Mouse (Mus musculus) lung, adult 2 months (tissue): Measurements from ENCODE around the gene Ngb. TPM values are rescaled to one million over a fixed set of nuclear protein-coding genes. Genes with fewer than 3 reads are reported as not detected.

ENCODE experiments used
- DNase-seq: peaks from one replicate; pipeline ENCODE4 v3.0.0; 2022
- H3K4me1 ChIP-seq: fragments of 200-500 bp; 2 replicates; pipeline ENCODE4 v1.6.1; 2011; ENCODE audit warnings: low read length; ENCODE audit not compliant: control insufficient read depth, insufficient read depth
- H3K4me3 ChIP-seq: fragments of 200-500 bp; replicated peaks from 2 replicates; pipeline ENCODE3; 2011; ENCODE audit warnings: low read depth, mild to moderate bottlenecking, control low read depth, low read length; ENCODE audit errors: extremely low read depth
- CTCF ChIP-seq: fragments of 200-500 bp; IDR thresholded peaks from 2 replicates; pipeline ENCODE4 v1.5.1; 2011; ENCODE audit warnings: mild to moderate bottlenecking, low read length, control low read depth; ENCODE audit not compliant: insufficient read depth
- POLR2A ChIP-seq: fragments of 200-500 bp; IDR thresholded peaks from 2 replicates; pipeline ENCODE4 v1.6.1; 2011; ENCODE audit warnings: low read depth, mild to moderate bottlenecking, control low read depth, low read length, borderline replicate concordance; ENCODE audit errors: extremely low read depth
- WGBS: fragments of 180-500 bp; shearing (Covaris S2); methylation state at CpG from one replicate; pipeline ENCODE4 v1.1.7; 2018; 5-methylcytosine and 5-hydroxymethylcytosine counted together
- polyA plus RNA-seq: library from polyadenylated mRNA; depleted of rRNA; stranded (reverse); fragments of >200 nt; gene quantifications from 2 replicates; pipeline ENCODE4 v1.2.3, GENCODE M21; 2012; rRNA removed

Gene Ngb
- polyA plus RNA-seq: 4.8 and 7.8 TPM in 2 replicates

DNA sequence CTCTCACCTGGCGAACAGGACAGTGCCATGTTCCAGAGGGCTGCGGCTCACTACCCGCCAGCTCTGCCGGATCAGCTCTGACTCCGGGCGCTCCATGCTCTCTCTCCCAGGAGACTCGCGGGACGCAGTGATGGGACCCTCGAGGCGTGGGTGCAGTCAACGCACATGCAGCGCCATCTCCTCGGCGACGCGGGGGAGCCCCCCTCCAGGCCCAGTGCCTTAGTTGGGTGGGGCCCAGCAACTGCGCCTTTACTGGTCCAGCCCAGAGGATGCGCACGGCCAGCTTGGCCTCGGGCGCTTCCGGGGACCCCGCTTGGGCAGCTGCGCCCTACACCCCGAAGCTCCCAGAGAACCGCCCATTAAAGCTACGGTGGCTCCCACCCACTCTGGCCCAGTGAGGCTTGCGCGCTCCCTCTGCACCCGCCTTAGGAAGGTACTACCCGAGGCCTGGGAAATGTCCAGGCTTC is at the start of gene Ngb:
Ngb (minus strand) TSS at position 375 of the 467 bp plus-strand sequence.
- WGBS: 7% methylated on average over 32 of the region's 32 CpGs
- no peak for TF ChIP-seq POLR2A
- TF ChIP-seq CTCF: no peak

DNA sequence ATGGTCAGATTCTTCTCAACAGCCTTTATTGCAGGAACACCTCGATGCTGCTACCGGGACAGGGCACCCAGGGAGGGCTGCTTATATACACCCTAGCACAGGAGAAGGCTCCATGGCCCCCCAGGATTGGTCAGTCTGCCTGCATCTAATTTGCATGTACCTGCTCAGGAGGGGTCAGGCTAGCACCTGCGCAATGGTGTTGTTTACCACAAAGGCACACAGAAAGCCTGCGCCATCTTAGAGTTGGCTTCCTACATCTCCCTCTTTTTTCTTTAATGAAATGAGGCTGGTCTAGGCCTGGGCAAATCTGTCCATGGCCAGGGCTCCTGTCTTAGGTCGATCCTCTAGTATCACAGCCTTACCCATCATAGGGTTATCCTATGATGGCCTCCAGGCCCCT is 47.1 kb upstream of the Ngb start:
- TF ChIP-seq POLR2A (no peak), CTCF (no peak)
- WGBS: over 99% methylated on average over 5 of the region's 5 CpGs
- no peak for DNase-seq
- Histone ChIP-seq H3K4me1 (no peaks in the 10 kb centered on the region), H3K4me3 (no peak overlapping the region)

More for the DNA sequence above, at the start of gene Ngb:
- H3K4me1 ChIP-seq: no peaks in the 10 kb centered on the region; the same call in 1 of the 2 replicates
- no peak for DNase-seq
- H3K4me3 ChIP-seq: no peak within 1 kb of the TSS

DNA sequence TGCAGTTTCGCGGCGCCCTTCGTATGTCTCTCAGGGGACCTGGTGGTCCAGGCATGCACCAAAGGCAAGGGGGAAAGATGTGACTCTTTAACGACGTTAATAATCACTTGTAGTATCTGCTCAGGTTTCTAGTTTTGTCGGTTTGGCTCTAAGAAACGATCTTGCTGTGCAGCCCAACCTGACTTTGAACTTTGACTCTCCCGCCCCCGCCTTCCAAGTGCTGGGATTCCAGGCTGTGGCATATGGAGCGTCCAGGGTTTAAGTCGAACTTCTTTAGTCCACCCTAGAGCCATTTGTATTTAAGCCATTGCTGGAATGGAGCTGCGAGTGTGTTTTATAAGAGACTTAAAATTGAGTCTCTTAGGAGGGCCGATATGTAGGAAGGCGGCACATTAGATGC is 45.8 kb upstream of the Ngb start:
- DNase-seq: no peak
- peak overlapping the region; percentile 98 for H3K4me3 ChIP-seq
- TF ChIP-seq POLR2A (no peak), CTCF (no peak)
- 11% methylated on average over 15 of the region's 15 CpGs for WGBS
- H3K4me1 ChIP-seq: no peaks in the 10 kb centered on the region

DNA sequence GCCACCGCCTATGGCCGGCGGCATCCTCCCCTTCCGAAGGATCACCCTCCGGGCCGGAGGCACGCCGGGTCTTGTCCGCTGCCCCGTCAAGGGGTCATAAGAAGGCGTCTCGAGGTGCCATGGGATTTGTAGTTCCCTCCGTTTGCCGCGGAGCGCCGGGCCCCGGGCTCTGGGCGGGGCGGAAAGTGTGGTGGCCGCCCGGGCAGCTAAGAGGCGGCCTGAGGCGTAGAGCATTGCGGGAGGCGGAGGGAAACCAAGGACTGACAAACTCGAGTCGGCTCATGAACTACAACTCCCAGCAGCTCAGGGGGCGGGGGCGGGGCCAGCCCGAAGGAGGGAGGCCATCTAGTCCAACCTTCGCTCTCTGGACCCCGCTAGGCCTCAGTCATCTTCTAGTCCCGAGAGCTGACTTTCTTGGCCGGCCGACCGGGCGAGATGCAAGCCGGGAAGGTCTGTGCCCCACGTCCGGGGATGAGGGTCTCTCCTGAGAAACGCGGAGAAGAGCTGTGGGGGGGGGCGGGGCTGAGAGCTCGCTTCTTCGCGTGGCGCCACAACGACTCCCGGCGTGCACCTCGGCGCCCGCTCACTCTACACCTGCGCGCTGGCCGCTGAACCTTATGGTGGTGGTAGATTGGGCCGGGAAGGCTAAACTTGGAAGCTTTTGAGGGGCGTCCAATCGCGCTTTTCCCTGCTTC is 45.2 kb upstream of the Ngb start, which contains the start of gene Pomt2:
Pomt2 (minus strand) TSS at position 574 of the 695 bp plus-strand sequence.
- TF ChIP-seq CTCF (no peak), POLR2A (peak; percentile 50; the same call in 1 of the 2 replicates)
- DNase-seq: peak; percentile 89
- H3K4me3 ChIP-seq: peak within 1 kb of the TSS; percentile 98
- WGBS: under 1% methylated on average over 61 of the region's 61 CpGs
- H3K4me1 ChIP-seq: no peaks in the 10 kb centered on the region

DNA sequence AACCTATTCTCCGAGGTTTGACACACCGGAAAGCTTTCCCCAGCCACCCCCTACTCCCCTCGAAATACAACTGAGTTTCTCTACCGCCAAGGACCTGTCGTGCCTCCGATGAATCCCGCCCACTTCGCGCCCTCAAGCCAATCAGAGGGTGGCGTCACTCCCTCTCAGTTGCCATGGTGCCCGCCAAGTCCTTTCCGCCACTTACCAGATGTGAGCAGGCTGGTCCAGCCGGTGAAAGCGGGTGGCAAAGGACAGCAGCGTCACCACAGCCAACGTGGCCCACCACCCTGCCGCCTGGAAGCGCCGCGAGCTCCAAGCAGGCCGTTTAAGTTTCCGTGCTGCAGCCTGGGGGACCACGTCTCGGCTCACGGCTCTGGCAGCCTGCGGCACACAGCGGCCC is 44.6 kb upstream of the Ngb start, which contains the start of gene Gstz1:
Gstz1 (plus strand) TSS at position 200 of the 400 bp plus-strand sequence.
- peak; percentile 88 for DNase-seq
- whole genome bisulfite sequencing: under 1% methylated on average over 27 of the region's 27 CpGs
- peak within 1 kb of the TSS; percentile 98 for H3K4me3 ChIP-seq

DNA sequence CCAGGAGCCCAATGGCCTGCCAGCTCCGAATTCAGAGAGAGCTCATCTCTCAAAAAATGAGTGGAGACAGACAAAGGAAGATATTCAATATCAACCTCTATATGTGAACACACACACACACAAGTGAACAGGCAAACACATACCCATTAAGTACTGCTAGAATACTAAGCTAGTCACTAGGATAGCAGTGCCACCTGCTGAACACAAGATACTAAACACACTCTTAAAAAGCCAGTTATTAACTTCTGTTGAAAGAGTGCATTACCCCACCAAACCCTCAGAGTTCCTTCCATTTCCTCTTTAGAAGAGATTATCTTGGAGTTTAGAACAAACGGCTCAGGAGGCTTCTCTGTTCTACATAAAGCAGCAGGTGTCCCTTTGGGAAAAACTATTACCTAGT is 39.8 kb upstream of the Ngb start:
- no peak for DNase-seq
- 69% methylated on average over 2 of the region's 2 CpGs for WGBS
- Histone ChIP-seq H3K4me1 (no peaks in the 10 kb centered on the region), H3K4me3 (no peak overlapping the region)
- TF ChIP-seq POLR2A (no peak), CTCF (no peak)

More for the DNA sequence above, 44.6 kb upstream of the Ngb start, which contains the start of gene Gstz1:
- TF ChIP-seq CTCF (no peak), POLR2A (peak; percentile 43; the same call in 1 of the 2 replicates)
- H3K4me1 ChIP-seq: no peaks in the 10 kb centered on the region

DNA sequence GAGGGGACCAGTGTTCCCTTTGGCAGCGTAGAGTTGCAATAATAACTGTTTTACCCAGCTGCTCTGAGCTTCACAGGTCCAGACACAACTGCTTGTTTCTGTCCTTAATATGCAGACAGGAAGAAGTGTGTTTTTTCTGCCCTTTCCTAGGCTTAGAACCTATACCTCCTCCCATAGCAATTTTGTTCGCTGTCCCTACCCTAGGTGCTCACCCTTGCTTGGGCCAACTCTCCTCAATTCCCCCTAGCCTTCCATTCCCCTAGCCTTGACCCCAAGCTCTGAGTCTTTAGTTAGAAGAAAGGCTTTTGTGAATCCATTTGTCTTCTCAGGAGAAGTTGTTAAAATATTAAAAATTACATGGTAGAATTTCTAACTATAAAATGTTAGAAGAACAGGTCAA is 36.4 kb upstream of the Ngb start:
- 84% methylated on average over 2 of the region's 2 CpGs for WGBS
- no peak for DNase-seq
- Histone ChIP-seq H3K4me1 (no peaks in the 10 kb centered on the region), H3K4me3 (no peak overlapping the region)
- TF ChIP-seq CTCF (no peak), POLR2A (no peak)

DNA sequence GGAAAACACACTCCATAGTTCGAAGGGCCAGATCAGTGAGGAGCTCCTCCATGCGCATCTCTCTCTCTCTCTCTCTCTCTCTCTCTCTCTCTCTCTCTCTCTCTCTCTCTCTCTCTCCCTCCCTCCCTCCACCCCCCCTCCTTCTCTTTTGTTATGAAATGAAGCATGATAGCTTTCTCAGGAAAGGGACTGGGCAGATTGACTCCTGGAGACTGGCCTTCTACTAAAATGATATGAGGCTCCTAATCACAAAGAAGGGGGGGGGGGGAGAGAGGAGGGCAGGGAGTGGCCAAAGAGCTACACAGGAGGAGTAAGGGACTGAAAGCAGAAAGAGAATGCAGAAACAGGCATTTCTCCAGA is 36.0 kb upstream of the Ngb start:
- DNase-seq: no peak
- no peak for TF ChIP-seq POLR2A
- H3K4me3 ChIP-seq: no peak overlapping the region
- no peaks in the 10 kb centered on the region for H3K4me1 ChIP-seq
- WGBS: 86% methylated on average over 2 of the region's 2 CpGs

DNA sequence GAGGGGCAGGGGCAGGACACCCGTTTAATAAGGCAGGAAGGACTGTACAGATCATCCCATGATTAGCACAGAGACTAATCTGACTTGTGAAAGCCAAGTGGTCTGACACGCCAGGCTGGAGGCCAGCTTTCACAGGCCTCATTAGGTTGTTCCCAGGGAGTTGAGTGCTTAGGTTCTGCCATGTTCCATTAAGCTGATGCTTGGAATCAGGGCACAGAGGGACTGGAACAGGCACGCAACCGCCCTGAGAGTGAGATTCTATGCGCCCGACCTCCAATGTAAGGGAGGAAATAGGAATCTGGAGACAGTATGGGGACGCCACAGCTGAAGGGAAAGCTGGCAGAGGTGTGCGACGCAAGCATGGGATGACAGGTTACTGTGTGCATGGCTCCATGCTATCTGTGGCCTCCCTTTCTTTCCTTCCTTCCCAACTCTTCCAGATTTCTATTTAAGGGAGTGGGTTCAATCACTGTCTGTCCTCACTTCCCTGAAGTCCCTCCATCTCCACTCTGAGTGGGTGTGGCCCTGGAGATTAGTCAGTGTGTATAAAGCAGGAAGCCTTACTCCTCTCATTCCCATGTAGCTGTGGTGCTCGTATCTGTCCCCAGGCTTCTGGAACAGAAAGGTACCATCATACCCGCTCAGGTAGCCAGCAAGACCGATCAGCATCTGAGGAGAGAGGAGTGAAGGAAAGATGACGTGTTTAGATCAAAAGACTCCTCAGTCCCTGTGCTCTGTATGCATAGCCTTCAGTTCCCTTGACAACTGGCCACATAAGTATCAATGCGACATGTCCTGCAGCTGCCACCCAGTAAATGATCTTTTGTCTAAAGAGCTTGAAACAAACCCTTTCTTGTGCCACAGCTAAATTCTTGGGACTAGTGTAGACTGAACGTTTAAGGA is 35.4 kb upstream of the Ngb start:
- TF ChIP-seq POLR2A (no peak), CTCF (no peak)
- 87% methylated on average over 15 of the region's 15 CpGs for WGBS

More for the DNA sequence above, 35.4 kb upstream of the Ngb start:
- no peaks in the 10 kb centered on the region for H3K4me1 ChIP-seq
- no peak for DNase-seq
- H3K4me3 ChIP-seq: no peak overlapping the region
